Mouse (Mus musculus): ENCODE data around the gene Dnttip2. TPM values are rescaled to one million over a fixed set of nuclear protein-coding genes. Genes with fewer than 3 reads are reported as not detected.

Gene Dnttip2
- total RNA-seq, 2 experiments from 2014 or later, result 31.7 to 33.3 TPM

DNA sequence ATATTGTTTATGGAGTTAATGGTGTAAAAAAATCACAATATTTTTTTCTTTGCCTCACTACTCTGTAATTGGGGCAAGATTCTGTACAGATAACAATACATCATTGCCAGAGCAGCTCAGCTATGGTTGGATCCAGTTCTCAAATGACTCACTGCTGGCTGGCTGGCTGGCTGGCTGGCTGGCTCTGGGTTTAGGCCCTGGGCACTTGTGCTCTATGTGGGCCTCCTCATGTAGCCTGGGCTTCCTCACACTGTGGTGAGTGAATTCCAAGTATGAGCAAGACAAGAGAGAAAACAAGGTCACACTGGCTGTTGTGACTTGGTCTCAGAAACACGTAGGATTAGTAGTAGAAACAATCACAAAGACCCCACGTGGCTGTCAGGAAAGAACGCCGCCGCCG, 43.2 kb downstream of the Dnttip2 start:
- intact Hi-C loops (cut with DNase I), result no loop called here
- no peak for DNase-seq

DNA sequence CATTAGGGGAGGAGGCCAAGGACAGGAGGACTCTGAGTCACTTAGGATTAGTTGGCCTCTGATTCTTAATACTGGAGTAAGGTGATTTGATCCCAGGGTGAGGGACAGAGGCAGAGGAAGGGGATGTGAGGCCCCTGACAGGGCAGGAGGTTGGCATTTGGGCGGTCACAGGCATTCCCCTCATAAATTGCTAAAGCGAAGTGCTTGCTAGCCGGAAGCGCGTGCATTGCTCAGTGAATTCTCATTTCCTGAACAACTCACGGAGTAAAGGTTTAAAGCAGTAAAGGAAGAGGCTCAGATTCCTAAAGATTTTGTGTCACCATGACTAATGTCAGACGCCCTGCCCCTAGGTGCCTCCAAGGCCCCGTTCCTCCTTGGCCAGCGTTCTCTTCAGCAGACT, 48.0 kb downstream of the Dnttip2 start:
- intact Hi-C loops (cut with DNase I), result no loop called here
- no peak for DNase-seq

DNA sequence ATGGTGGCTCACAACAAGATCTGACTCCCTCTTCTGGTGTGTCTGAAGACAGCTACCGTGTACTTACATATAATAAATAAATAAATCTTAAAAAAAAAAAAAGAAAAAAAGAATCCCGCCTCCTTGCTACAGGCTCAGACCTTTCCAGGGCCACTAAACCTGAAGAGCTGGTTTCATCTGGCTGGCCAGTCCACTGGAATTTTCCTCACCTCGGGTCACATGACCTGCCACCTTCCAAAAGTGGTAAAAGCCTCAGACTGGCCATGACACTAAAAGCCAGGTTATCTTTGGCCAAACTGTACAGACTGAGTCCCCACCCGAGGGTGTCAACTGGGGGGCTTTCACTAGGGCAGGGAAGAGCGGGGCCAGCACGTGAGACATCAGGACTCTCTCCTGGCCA, 49.7 kb downstream of the Dnttip2 start:
- DNase-seq, result no peak
- intact Hi-C loops (cut with DNase I), result no loop called here

DNA sequence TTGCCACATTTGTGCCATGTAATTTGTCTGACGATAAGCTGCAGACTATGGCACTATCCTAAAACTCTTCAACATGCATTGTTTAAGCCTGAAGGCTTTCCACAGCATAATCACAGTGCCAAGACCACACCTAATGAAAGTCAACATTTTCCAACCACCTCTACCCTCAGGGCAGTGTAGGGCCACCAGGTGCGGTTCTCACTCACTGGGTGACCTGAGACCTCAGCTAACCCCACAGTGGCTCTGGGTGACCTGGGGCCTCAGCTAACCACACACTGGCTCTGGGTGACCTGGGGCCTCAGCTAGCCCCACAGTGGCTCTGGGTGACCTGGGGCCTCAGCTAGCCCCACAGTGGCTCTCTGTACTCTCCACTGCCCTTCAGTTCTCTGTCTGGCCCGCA, 50.3 kb downstream of the Dnttip2 start:
- no peak for DNase-seq
- intact Hi-C loops (cut with DNase I), result no loop called here

DNA sequence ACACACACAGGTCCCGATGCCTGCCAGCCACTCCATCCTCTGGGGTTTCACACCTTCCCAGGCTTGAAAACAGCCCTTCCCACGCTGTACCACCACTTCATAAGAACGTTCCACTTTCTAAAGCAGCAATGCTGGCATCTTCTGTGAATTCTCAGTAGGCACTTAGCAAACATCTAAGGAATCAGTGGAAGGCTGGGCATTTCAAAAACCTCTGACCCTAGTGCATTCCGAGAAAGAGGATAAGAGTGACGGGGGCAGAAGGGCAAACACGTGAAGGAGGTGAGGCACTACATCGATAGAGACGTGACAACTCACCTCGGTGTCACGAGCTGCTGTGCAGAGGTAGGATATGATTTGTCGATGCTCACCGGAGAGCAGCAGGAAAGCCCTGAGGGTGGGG, 56.3 kb downstream of the Dnttip2 start:
- DNase-seq, result no peak
- intact Hi-C loops (cut with DNase I), result no loop called here

DNA sequence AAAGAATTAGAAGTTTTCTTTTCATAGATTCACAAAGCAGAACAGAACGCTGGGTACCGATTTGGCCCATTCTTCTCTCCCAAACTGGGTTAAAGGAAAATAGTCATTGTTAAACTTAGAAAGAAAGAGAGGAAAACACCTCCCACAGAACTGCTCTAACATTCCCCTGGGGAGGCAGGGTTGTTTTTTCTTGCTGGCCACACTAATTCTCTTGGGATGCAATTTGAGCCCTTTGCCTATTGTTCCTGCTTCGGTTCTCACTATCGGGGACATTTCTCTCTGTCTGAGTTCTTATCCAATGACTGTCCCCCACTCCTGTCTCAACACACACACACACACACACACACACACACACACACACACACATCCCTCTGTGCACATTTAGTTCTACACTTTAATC, 59.3 kb downstream of the Dnttip2 start:
- DNase-seq, result no peak
- intact Hi-C loops (cut with DNase I), result no loop called here

DNA sequence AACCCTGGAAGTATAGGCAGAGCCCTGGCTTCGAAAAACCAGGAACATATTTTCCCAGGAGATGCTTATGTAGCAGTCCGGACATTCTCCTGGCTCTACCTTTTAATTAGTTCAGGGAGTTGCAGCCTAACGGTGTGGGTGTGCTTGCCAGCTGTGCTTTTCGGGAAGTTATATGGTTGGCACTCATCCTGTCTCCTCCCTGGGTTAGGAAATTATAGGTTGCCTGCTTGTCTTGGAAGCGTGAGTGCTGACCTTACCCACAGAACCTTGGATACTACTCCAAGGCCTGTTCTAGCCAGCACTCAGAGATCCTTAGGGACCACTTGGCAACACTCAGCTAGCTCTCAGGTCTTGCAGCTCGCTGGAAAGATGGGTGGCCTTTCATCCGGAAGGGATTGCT, 59.7 kb downstream of the Dnttip2 start:
- peak; percentile 7 for DNase-seq
- intact Hi-C loops (cut with DNase I), result no loop called here

DNA sequence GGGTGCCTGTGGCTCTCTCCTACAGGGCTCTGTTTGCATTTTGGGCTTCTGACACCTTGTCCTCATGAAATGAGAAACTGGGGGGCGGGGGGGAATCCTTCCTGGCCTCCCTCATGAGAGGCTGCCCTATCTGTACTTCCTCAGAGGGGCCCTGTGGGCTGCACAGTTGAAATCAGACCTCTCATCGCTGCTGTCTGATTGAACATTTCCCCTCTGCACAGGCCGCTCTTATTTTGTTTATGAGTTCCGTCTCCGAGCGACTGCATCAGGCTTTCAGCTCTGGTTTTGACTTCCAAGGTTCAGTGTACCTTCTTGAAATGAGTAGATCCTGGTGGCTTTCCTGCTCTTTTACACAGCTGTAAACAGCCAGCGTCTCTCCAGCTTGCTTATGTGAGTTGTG, 60.2 kb downstream of the Dnttip2 start:
- intact Hi-C loops (cut with DNase I), result no loop called here
- DNase-seq, result no peak

Small RNA genes within 50 kb of the gene (microRNA-seq; reads per million reads assigned to microRNA genes)
- gene Gm22903, result not detected
- gene Mir760, result 2,225 reads per million, percentile 83 among the genes with 10 or more reads in this experiment

Other genes starting within 250 kb of the Dnttip2 start
- gene Abca4, start 229.9 kb upstream of the Dnttip2 start, total RNA-seq (2021), result 1 to 10 TPM; 3.4 to 3.8 TPM
- 10 to 100 TPM; 59.5 to 79.0 TPM for gene Gclm, start 28.8 kb upstream of the Dnttip2 start, total RNA-seq (2021)
- 1 to 10 TPM; 4.7 to 7.0 TPM for gene Bcar3, start 19.7 kb downstream of the Dnttip2 start, total RNA-seq (2021)

All from left cerebral cortex, postnatal 4 days (tissue).